Mouse (Mus musculus) kidney, postnatal 36 days (tissue): ENCODE data around the gene Pkd1l1.

ENCODE experiments used
- DNase-seq, 2 experiments: peaks; one replicate each; pipeline ENCODE4 v3.0.0; 2021 to 2022; ENCODE audit warnings: mixed read lengths in 2 of 2

Pkd1l1 gene

GRCm38 (mm10) chr11:8973166-8973565 lies at the start of gene Pkd1l1:
Gene Pkd1l1 (minus strand): TSS chr11:8973266.
- DNase-seq, result no peak

DNA sequence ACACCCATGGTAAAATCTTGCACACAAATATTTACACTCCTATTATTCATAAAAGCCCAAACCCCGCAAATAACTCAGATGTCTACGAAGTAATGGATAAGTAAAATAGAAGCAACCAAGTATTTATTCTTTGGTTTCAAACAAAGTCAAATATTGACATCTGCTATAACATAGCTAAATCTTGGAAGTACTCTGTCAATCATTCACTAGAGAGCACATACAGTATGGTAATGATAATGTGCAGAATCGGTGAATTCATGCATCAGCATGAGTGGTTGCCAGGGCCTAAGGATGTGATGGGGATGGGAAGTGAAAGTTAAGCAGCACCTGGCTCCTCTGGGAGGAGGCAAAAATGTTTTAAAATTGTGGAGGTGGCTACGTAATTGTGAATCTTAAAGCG lies 47.1 kb upstream of the Pkd1l1 start:
- no peak for DNase-seq

GRCm38 (mm10) chr11:9018491-9019267 lies 45.6 kb upstream of the Pkd1l1 start:
- DNase-seq, result no peak

DNA sequence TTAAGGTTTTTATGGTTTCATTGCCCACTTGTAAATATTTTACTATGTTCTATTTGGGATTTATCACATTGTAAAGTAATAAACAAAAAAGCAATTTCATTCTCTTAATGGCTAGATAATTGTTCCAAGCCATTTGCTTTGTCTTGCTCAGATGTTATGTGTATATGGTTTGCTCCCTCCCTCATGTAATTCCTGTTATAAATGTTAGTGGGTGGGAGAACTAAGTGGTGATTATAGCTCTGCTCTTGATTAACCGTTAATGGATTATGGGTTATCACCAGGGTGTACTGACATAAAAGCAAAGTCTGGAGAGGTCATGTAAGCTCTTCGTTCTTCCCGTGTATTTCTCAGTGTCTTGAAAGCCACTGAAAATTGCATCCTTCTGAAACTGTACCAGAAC lies 41.7 kb upstream of the Pkd1l1 start:
- no peak for DNase-seq

DNA sequence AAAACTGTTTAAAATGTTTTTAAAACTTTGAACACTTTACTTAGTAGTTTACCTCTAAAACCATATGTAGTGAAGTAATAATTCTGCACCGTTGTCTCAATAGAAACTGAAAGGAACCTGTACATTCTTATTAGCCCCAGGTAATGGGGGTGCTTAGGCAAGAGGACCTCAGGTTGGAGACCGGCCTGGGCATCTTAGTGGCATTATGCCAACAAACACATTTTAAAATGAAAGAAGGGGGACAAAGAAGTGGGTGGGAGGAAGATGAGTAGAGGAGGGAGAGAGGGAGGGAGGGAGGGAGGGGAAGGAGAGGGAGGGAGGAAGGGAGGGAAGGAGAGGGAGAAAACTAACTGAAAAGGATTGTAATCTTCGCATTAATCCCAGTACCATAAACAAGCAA lies 38.3 kb upstream of the Pkd1l1 start:
- DNase-seq, result peak; percentile 8 to 13

DNA sequence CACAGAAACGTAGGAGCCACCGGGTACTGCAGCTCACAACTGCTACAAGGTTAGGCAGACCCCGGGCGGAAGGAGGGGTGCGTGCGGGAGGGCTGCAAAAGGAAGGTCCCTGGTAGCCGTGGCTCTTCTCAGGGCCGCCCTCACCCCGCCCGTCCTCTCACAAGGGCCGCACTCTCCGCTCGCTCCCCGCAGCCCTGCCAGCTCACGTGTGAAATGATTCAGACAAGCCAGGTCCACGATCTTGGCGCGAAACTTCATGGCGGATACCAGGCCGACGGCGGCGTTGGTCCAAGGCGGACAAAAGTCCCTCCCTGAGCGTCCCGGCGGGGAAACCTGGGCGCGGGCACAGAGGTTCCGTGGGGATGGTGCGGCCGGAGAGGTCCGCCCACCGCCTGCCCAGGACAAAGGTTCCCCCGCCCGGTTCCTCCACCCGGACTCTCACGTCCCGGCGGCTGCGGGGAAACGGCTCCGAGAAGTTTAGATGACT lies 37.8 kb upstream of the Pkd1l1 start, which contains the start of gene Hus1:
Gene Hus1 (minus strand): TSS at position 339 of the 487 bp plus-strand sequence.
- DNase-seq, result peak; percentile 91 to 94

GRCm38 (mm10) chr11:9010416-9010815 lies 37.4 kb upstream of the Pkd1l1 start:
- DNase-seq, result peak; percentile 84 to 89

- DNase-seq, result peak in 1 of 2 experiments; percentile 32
Observed at GRCm38 (mm10) chr11:9008761-9009160, 35.7 kb upstream of the Pkd1l1 start.

- DNase-seq, result no peak
Observed at GRCm38 (mm10) chr11:8988084-8988483, 15.0 kb upstream of the Pkd1l1 start.

GRCm38 (mm10) chr11:8986058-8986457 lies 13.0 kb upstream of the Pkd1l1 start:
- DNase-seq, result peak; percentile 61 to 77

DNA sequence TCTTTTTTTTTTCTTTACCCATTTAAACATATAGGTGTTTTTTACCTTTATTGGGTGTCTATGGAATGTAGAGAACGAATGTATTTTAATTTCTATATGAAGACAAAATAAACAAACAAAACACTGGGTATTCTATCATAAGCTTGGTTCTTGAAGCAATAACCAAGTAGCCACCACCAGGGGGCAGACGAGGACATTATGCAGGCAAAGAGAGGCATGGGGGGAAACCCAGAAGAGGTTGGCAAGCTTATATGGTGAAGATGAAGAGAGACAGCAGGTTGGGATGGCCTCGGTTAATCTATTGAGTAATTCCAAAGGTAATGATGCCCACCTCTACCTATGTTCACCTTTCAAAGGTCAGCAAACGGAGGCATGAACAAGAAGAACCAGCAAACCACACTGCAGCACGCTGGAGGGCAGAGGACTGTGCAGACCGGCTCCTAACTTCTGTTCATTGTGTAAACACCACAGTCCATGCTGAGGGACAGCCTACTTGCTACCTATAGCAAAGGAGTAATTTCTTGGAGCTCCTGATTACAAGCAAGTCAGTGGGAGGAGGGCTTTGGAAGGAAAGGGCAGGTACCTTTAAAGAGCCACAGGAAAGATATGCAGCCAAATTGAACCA lies 10.3 kb upstream of the Pkd1l1 start:
- DNase-seq, result peak; percentile 75 to 93

- no peak for DNase-seq
Observed at GRCm38 (mm10) chr11:8978154-8978553, 5.1 kb upstream of the Pkd1l1 start.

DNA sequence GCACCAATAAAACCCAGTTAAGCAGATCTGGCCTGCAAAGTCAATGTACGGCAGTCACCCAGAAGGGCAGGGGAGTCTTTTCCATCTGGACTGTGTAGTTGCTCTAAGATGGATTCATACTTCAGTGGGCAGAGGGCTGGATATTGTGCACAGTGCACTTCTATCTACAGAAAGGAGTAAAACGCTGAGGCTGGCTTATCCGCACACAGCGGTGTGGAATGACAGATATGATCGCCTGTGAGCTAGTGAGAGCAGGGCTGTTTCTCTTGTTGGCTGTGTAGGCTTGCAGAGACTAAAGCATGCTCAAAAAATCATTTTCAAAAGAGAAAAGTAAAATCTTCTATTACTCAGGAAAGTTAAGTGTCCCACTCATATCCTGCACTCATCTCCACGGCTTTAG lies 973 bp downstream of the Pkd1l1 start:
- no peak for DNase-seq

DNA sequence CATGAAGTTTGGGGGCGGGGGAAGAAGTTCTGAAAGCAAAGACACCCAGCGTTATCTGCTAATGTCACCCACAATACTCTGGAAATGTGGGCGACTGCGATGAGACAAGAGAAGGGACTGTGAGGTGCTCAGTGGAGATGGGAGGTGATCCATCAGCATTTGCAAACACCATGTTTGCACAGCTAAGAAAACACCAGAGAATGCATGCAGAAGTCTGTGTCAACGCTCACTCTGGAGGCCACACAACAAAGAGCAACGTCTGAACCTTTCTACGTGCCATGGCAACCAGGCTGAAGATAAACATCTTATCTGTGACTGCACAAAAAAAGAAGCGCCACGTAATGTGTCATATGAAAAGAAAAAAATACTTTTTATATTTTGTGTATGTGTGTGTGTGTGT lies 2.6 kb downstream of the Pkd1l1 start:
- DNase-seq, result no peak

DNA sequence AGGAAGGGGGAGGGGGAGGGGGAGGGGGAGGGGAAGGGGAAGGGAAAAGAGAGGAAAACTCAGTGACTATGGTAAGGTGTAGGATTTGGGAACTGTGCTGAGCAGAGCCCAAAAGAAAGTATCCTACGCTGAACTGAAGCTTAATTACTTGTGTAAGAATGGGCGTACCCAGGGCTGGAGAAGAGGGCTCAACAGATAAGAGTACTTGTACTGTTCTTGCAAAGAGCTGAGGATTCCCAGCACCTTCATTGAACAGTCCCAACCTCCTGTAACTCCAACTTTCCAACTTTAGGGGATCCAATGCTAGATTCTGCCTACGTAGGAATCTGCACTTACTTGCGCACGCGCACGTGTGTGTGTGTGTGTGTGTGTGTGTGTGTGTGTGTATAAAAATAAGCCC lies 5.0 kb downstream of the Pkd1l1 start:
- DNase-seq, result no peak

DNA sequence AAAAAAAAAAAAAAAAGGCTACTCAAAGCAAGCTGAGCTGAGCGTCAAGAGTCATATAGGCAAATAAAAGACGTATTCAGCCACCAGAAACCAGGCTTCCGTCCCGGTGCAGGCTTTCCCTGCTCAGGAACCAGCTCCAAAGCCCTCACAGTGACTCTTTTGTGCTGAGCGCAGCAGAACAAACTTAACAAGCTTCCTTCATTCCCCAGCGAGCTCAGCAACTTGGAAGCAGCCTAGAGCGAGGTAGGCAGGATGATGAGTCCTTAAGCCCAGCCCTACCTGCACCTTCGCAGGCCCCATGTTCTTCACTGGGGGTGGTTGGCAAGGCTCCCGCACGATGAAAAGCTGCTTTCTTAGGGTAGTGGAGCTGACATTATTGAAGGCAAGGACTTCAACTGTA lies 14.5 kb downstream of the Pkd1l1 start:
- DNase-seq, result no peak

DNA sequence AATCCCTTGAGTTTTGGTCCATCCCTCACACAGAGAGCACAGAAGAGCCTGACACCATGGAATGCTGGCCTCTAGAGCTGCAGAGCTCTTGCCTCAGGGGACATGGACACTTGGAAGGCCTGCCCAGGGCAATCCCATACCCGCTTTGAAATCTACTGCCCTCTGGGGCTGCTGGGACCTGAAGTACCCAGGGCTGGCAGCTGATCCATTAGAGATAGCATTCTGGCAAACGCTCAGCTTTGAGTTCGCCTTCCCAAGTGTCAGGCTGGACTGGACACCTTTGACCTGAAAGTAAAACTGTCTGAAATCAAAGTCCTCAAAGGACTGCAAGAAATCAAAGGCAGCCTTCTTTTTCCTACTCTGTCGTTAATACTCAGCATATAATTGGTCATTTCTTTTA lies 15.0 kb downstream of the Pkd1l1 start:
- peak; percentile 43 to 54 for DNase-seq

GRCm38 (mm10) chr11:8957023-8957422 lies 16.0 kb downstream of the Pkd1l1 start:
- DNase-seq, result peak in 1 of 2 experiments; percentile 26

DNA sequence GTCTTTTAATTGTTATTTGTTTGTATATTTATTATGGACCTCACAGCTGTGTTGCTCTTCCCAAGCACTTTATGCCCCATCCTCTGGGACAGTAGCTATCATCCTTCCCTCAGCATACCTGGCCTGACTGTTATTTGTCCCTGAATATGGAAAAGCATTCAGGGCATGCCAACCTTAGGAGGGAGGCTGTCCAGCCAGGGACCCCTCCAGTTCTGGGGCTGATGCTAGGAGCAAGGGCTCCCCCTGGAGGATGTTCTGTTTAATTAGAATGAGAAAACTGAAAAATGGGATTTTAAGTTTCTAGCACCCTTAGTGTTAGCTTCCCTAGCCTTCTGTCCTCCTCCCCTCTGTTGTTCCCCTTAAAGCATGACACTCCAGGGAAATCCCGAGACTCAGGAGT lies 17.4 kb downstream of the Pkd1l1 start:
- DNase-seq, result peak; percentile 13 to 54

DNA sequence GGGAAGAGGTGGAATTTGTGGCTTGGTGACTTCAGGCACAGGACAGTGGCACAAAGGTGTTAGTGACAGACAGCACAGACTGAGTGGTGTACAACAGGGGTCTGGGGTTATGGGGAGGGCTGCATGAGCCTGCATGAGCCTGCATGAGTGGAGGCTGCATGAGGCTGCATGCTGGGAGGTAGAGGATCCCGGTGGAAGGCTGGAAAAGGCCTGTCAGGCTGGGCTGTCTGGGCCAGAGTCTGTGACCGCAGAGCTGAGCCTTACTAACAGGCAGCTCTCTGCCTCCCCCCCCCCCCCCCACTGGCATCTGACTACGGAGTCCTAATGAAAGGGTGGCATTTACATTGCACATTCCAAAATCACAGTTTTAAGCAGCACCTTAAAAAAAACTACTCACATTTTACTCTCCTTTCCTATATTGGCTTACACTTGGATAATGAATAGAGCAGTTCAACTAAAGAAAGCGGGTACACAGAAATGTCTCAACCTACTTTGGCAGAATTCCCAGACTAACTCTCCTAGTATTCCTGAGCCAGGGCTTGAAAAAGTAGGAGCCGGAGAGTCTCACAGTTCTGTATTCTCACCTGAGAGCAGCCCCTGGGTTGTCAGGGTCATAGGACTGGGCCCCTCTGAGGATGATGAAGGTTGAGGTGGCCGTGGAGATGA lies 23.2 kb downstream of the Pkd1l1 start:
- DNase-seq, result peak in 1 of 2 experiments; percentile 32

- no peak for DNase-seq
Observed at GRCm38 (mm10) chr11:8948871-8949270, 24.2 kb downstream of the Pkd1l1 start.

- no peak for DNase-seq
Observed at GRCm38 (mm10) chr11:8944114-8944513, 29.0 kb downstream of the Pkd1l1 start.

DNA sequence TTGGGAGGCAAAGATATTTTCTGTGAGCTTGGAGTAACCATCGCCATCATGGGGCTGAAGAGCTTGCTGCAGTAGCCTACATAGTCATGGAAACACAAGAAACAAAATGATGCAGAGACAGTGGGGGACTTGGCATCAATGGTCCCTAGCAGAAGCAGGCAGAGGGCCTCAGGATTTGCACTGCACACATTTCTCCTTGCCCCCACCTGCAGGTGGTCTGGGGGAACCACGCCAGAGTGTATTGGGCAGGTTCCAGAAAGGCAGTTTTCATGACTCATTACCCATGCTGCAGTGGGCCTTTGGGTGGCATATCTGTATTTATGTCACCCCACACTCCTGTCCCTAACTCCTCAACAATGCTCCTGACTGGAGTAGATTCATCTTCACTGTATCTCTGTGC lies 30.6 kb downstream of the Pkd1l1 start:
- DNase-seq, result no peak
